ENCODE assay signal across 1 mouse cellular context in genomic region chr1:141104034-141104433, GRCm38 (mm10).
A peak's percentile ranks its signal among the peaks of the same experiment; 100 is the strongest.
TF ChIP-seq lines count a peak whose summit lies in the region.

No protein-coding gene starts in this region.

TF ChIP-seq in MEL, 35 proteins besides CTCF, POLR2A, EP300 and RAD21 (continued from another document):
- TF ChIP-seq UBTF (IDR thresholded peaks at IDR 0.05; ENCODE audit: borderline replicate concordance, insufficient read depth, low read depth, low read length) (no peak), CHD2 (IDR thresholded peaks at IDR 0.05; ENCODE audit: low read length) (no peak), BHLHE40 (IDR thresholded peaks at IDR 0.05; ENCODE audit: borderline replicate concordance, low read depth, low read length) (no peak), POLR2AphosphoS5 (IDR thresholded peaks at IDR 0.05; ENCODE audit: borderline replicate concordance, low read depth, low read length) (no peak), GATA1 (IDR thresholded peaks at IDR 0.05; ENCODE audit: low read depth, low read length) (peak; percentile 84), E2F4 (IDR thresholded peaks at IDR 0.05; ENCODE audit: borderline replicate concordance, low read depth, low read length) (no peak), MEF2A (IDR thresholded peaks at IDR 0.05; ENCODE audit: extremely low read depth, insufficient replicate concordance, low read depth, low read length, poor library complexity, severe bottlenecking) (no peak), RCOR1 (IDR thresholded peaks at IDR 0.05; ENCODE audit: low read depth, low read length) (peak; percentile 93), ZNF384 (IDR thresholded peaks at IDR 0.05; ENCODE audit: low read depth, low read length) (no peak), MXI1 (IDR thresholded peaks at IDR 0.05; ENCODE audit: low read depth, low read length) (no peak), ZMIZ1 (IDR thresholded peaks at IDR 0.05; ENCODE audit: low read depth, low read length) (no peak), POLR2AphosphoS2 (IDR thresholded peaks at IDR 0.05; ENCODE audit: low read length) (peak; percentile 55; the same call in 1 of the 2 replicates), NELFE (IDR thresholded peaks at IDR 0.05; ENCODE audit: low read depth, low read length) (no peak), MYB (IDR thresholded peaks at IDR 0.05; ENCODE audit: low read depth, low read length) (0 out of 2 replicates have a peak, but pooled peaks have one; percentile 39), CHD1 (IDR thresholded peaks at IDR 0.05; ENCODE audit: low read depth, low read length) (no peak), GABPA (IDR thresholded peaks at IDR 0.05; ENCODE audit: low read depth, low read length) (no peak), MAZ (IDR thresholded peaks at IDR 0.05; ENCODE audit: low read depth, low read length) (no peak), ZC3H11A (IDR thresholded peaks at IDR 0.05; ENCODE audit: low read depth, low read length) (no peak), ELF1 (IDR thresholded peaks at IDR 0.05; ENCODE audit: low read depth, low read length) (no peak), HCFC1 (IDR thresholded peaks at IDR 0.05; ENCODE audit: low read depth, low read length) (no peak), TAL1 (IDR thresholded peaks at IDR 0.05; ENCODE audit: low read length) (peak; percentile 66), MAFK (IDR thresholded peaks at IDR 0.05; ENCODE audit: borderline replicate concordance, low read depth, low read length) (no peak), TBP (IDR thresholded peaks at IDR 0.05; ENCODE audit: low read depth, low read length) (no peak)
TF ChIP-seq in MEL: peak in this region for 9.
